9 mouse cellular contexts compared by ENCODE assay signal in the genomic region with DNA sequence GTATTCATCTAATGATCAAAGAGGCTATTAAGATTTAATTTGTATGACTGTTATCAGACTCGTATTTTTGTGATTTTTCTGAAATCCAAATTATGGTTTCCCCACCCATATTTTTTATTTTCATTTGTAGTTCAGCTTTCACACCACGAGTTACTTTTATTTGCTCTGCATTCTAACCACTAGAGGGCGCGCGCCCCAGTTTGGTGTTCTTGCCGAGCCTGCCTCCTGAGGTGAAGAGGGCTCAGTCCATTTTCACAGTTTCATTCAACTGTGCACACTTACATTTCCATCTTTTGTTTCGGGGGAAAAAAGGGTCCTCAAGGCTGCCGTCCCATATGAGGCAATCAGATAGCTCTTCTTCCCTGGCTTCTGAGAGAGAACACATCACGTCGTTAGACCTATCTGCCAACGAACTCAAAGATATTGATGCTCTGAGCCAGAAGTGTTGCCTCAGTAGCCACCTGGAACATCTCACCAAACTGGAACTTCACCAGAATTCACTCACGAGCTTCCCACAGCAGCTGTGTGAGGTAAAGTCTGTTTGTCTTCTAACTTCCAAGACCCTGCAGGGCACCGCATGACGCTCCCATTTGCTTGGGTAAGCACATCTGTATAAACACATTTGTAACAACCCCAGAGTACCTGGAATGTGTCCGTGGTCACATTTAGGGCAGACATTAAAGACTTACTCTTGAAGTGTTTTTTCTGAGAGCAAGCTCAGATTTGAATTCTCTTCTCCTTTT.
A peak's percentile ranks its signal among the peaks of the same experiment; 100 is the strongest.
DNase-seq lines count a peak whose midpoint lies in the region; ATAC-seq and TF ChIP-seq lines count a peak whose summit lies in the region.
"Had no signal": no experiment of that assay in that cellular context is flagged by ENCODE, and none has a peak within 500 bp of the region (broad histone marks: within the 10 kb centered on the region; RNA-seq: fewer than 3 reads in every experiment).

No protein-coding gene starts in this region.

- no peaks in the 10 kb centered on the region for H3K36me3 ChIP-seq in liver, embryonic 12.5 days
- peaks cover 29% of the 10 kb centered on the region for H3K36me3 ChIP-seq in heart, postnatal 0 days (replicated peaks; ENCODE audit: control insufficient read depth, insufficient read depth, low read length)
- H3K36me3 ChIP-seq: G1E had no signal

- no peak overlapping the region for H3K4me2 ChIP-seq in liver, embryonic 12.5 days
- H3K4me2 ChIP-seq in heart, postnatal 0 days (ENCODE audit: low read depth, low read length) = no peak overlapping the region

- H3K27ac ChIP-seq in cerebellum, adult 2 months (ENCODE audit: insufficient read depth, low read length) = no peak overlapping the region
- no peak overlapping the region for H3K27ac ChIP-seq in liver, embryonic 12.5 days
- H3K27ac ChIP-seq in heart, postnatal 0 days (ENCODE audit: low read depth) = no peak overlapping the region

- 47% methylated on average over 15 of the region's 15 CpGs for WGBS in cerebellum, adult 2 months
- WGBS in liver, embryonic 12.5 days (ENCODE audit: insufficient replicate concordance) = 38% methylated on average over 15 of the region's 15 CpGs
- 44% methylated on average over 15 of the region's 15 CpGs for WGBS in heart, postnatal 0 days

- no peaks in the 10 kb centered on the region for H3K9me3 ChIP-seq in liver, embryonic 12.5 days (replicated peaks)
- no peaks in the 10 kb centered on the region for H3K9me3 ChIP-seq in heart, postnatal 0 days (replicated peaks; ENCODE audit: control insufficient read depth, low read length)

- ATAC-seq in liver, embryonic 12.5 days = no peak
- no peak for ATAC-seq in heart, postnatal 0 days (ENCODE audit: insufficient read depth, low read depth)

- TF ChIP-seq CTCF in cerebellum, adult 2 months (IDR thresholded peaks at IDR 0.05; ENCODE audit: borderline replicate concordance, insufficient read depth, low read depth, low read length) = peak; percentile 59
- peak; percentile 82 for TF ChIP-seq CTCF in heart, postnatal 0 days (IDR thresholded peaks at IDR 0.05; ENCODE audit: low read depth)

- H3K27me3 ChIP-seq in cerebellum, adult 2 months (ENCODE audit: control insufficient read depth, insufficient read depth, low read length) = no peaks in the 10 kb centered on the region
- H3K27me3 ChIP-seq in liver, embryonic 12.5 days (replicated peaks) = no peaks in the 10 kb centered on the region
- no peaks in the 10 kb centered on the region for H3K27me3 ChIP-seq in heart, postnatal 0 days (ENCODE audit: control insufficient read depth, insufficient read depth, low read length)

- H3K4me1 ChIP-seq in cerebellum, adult 2 months (ENCODE audit: control insufficient read depth, insufficient read depth, low read length) = no peaks in the 10 kb centered on the region
- H3K4me1 ChIP-seq in liver, embryonic 12.5 days = no peaks in the 10 kb centered on the region
- H3K4me1 ChIP-seq in heart, postnatal 0 days (ENCODE audit: control insufficient read depth, insufficient read depth) = no peaks in the 10 kb centered on the region

- no peak overlapping the region for H3K4me3 ChIP-seq in cerebellum, adult 2 months (replicated peaks; ENCODE audit: insufficient read depth, low read depth, low read length)
- H3K4me3 ChIP-seq in liver, embryonic 12.5 days = no peak overlapping the region
- no peak overlapping the region for H3K4me3 ChIP-seq in heart, postnatal 0 days (ENCODE audit: low read depth, low read length)

- DNase-seq in cerebellum, adult 2 months = peak; percentile 24 to 36
- no peak for DNase-seq in cerebellum, adult 9-11 months
- peak; percentile 48 for DNase-seq in liver
- DNase-seq in brain, adult 2 months (ENCODE audit: low read depth, low spot score) = peak; percentile 57
- peak; percentile 27 for DNase-seq in heart, postnatal 0 days (ENCODE audit: low spot score)
- DNase-seq in lung, postnatal 14 days = peak; percentile 69
- peak; percentile 54 for DNase-seq in thymus, postnatal 14 days

- TF ChIP-seq EP300 in heart, postnatal 0 days (IDR thresholded peaks at IDR 0.05; ENCODE audit: low read depth) = no peak

- H3K9ac ChIP-seq in liver, embryonic 12.5 days = no peak overlapping the region
- no peak overlapping the region for H3K9ac ChIP-seq in heart, postnatal 0 days (replicated peaks; ENCODE audit: low read depth, low read length)

- no peak for TF ChIP-seq POLR2A in cerebellum, adult 2 months (IDR thresholded peaks at IDR 0.05; ENCODE audit: borderline replicate concordance, insufficient read depth, low read length)
